Mouse (Mus musculus) ES-Bruce4 (cell line): ENCODE data around the gene Tnc.

Experiments
- CTCF ChIP-seq: IDR thresholded peaks from one replicate; pipeline ENCODE4 v1.8.1; 2011; ENCODE audit warnings: low read depth, low read length
- EP300 ChIP-seq: IDR thresholded peaks from 2 replicates; pipeline ENCODE4 v1.6.1; 2011; ENCODE audit warnings: low read depth, low read length; ENCODE audit not compliant: insufficient read depth
- POLR2A ChIP-seq: IDR thresholded peaks from one replicate; pipeline ENCODE4 v1.8.1; 2011; ENCODE audit warnings: low read length; ENCODE audit not compliant: insufficient read depth

DNA sequence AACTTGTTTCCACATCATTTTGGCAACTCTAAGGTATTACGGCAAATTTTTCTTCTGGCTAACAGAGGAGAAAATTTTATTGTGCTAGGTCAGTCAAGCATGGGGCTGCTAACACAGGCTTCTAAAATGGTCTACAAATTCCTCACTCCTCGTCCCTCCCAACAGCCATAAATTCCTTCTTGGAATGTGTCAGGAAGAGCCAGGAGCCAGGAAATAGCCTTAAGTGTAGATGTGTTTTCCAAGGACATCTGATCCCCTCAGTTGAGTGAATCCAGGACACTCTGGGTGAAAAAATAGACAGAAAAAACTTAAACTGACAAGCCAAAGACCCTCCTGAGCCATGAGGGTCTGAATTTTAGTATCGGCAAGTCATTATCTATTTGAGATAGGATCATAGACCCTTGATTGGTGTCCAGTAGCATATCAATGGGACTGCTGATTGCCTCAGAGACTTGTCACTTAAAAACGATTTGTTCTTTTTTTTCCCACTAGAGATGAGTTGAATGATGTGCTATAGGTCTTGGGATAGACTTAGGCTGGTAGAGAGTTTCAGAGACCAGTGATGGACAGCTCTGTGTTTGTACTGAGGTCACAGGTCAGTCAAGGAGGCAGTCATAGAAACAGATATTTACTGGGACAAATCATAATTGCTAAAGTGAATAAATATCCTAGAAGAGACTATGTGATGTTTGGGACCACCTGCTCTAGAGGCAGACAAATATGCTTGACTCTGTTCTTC, 22.6 kb downstream of the Tnc start:
- TF ChIP-seq POLR2A (no peak), CTCF (no peak), EP300 (no peak)
